31 mouse cellular contexts compared by ENCODE assay signal in the genomic region with DNA sequence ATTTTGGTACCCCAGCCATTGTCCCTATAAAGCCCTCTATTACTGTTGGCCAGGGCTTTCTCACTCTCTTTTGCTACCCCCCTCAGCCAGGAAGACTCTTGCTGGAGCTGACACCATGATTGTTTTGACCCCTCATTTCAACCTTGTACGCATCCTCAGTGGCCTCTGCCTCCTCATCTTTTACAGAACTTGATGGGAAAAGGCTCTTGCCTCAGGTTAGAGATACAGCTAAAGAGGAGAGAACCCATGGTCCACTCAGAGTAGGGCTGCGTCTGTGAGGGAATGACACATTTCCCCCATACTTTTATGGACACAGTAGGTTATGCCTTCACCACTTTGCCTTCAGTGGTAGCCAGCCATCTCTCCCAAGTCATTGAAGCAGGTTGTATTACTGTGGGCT.
"Had no signal": no experiment of that assay in that cellular context is flagged by ENCODE, and none has a peak within 500 bp of the region (broad histone marks: within the 10 kb centered on the region; RNA-seq: fewer than 3 reads in every experiment).

No protein-coding gene starts in this region.

- H3K4me3 ChIP-seq: limb, embryonic 10.5 days; limb, embryonic 12.5 days; limb, embryonic 13.5 days; limb, embryonic 15.5 days; liver, embryonic 12.5 days; liver, embryonic 13.5 days; liver, embryonic 15.5 days; lung, embryonic 15.5 days; megakaryocyte, embryonic 14.5 days; midbrain, embryonic 10.5 days; midbrain, embryonic 12.5 days; midbrain, embryonic 15.5 days; myocyte; neural tube, embryonic 12.5 days; neural tube, embryonic 13.5 days had no signal

- H3K9me3 ChIP-seq: limb, embryonic 10.5 days; limb, embryonic 12.5 days; limb, embryonic 13.5 days; limb, embryonic 15.5 days; liver, embryonic 12.5 days; liver, embryonic 13.5 days; liver, embryonic 15.5 days; lung, embryonic 15.5 days; megakaryocyte, embryonic 14.5 days; midbrain, embryonic 10.5 days; midbrain, embryonic 12.5 days; midbrain, embryonic 15.5 days; neural tube, embryonic 12.5 days; neural tube, embryonic 13.5 days had no signal

- H3K27me3 ChIP-seq: limb, embryonic 12.5 days; limb, embryonic 13.5 days; limb, embryonic 15.5 days; liver, embryonic 12.5 days; liver, embryonic 13.5 days; liver, embryonic 15.5 days; lung, embryonic 15.5 days; midbrain, embryonic 12.5 days; midbrain, embryonic 15.5 days; neural tube, embryonic 12.5 days; neural tube, embryonic 13.5 days had no signal

- DNase-seq: left cerebral cortex, postnatal 4 days; liver; liver, embryonic 13.5 days; liver, postnatal 0 days; lung, adult 18-20 months; lung, adult 2 months; lung, embryonic 14.5 days; lung, postnatal 10 days; lung, postnatal 14 days; lung, postnatal 36 days; lung, postnatal 4 days; midbrain, embryonic 14.5 days had no signal

- ATAC-seq: liver, embryonic 12.5 days; liver, postnatal 0 days; lung, postnatal 0 days; midbrain, embryonic 15.5 days; midbrain, embryonic 16.5 days had no signal

- H3K36me3 ChIP-seq: limb, embryonic 10.5 days; limb, embryonic 12.5 days; limb, embryonic 15.5 days; liver, embryonic 12.5 days; liver, embryonic 13.5 days; liver, embryonic 15.5 days; lung, embryonic 15.5 days; midbrain, embryonic 10.5 days; midbrain, embryonic 15.5 days had no signal

- H3K9ac ChIP-seq: limb, embryonic 12.5 days; limb, embryonic 13.5 days; limb, embryonic 15.5 days; liver, embryonic 12.5 days; liver, embryonic 13.5 days; liver, embryonic 14.5 days; liver, embryonic 15.5 days; liver, postnatal 0 days; lung, embryonic 14.5 days; lung, embryonic 15.5 days; midbrain, embryonic 12.5 days; midbrain, embryonic 15.5 days; neural tube, embryonic 12.5 days; neural tube, embryonic 13.5 days had no signal

- H3K27ac ChIP-seq: limb, embryonic 10.5 days; limb, embryonic 12.5 days; limb, embryonic 13.5 days; limb, embryonic 15.5 days; liver, embryonic 12.5 days; liver, embryonic 13.5 days; liver, embryonic 14.5 days; liver, embryonic 15.5 days; lung, embryonic 15.5 days; macrophage; midbrain, embryonic 10.5 days; midbrain, embryonic 12.5 days; midbrain, embryonic 15.5 days; neural tube, embryonic 12.5 days; neural tube, embryonic 13.5 days had no signal

- H3K4me1 ChIP-seq: limb, embryonic 10.5 days; limb, embryonic 12.5 days; limb, embryonic 13.5 days; limb, embryonic 15.5 days; liver, embryonic 12.5 days; liver, embryonic 13.5 days; liver, embryonic 15.5 days; lung, embryonic 15.5 days; midbrain, embryonic 12.5 days; midbrain, embryonic 15.5 days; neural tube, embryonic 12.5 days; neural tube, embryonic 13.5 days had no signal

- H3K4me2 ChIP-seq: limb, embryonic 12.5 days; limb, embryonic 13.5 days; limb, embryonic 15.5 days; liver, embryonic 11.5 days; liver, embryonic 12.5 days; liver, embryonic 13.5 days; liver, embryonic 15.5 days; lung, embryonic 14.5 days; lung, embryonic 15.5 days; midbrain, embryonic 12.5 days; midbrain, embryonic 15.5 days; neural tube, embryonic 12.5 days; neural tube, embryonic 13.5 days had no signal
